Mouse (Mus musculus) bone marrow, adult 2 months (tissue): ENCODE data around the gene Ghr.

Experiments used
- CTCF ChIP-seq: fragments of 200-500 bp; IDR thresholded peaks from 2 replicates; pipeline ENCODE4 v1.5.1; 2011; ENCODE audit warnings: low read length, control low read depth; ENCODE audit not compliant: control insufficient read depth, insufficient read depth
- POLR2A ChIP-seq: fragments of 200-500 bp; IDR thresholded peaks from 2 replicates; pipeline ENCODE4 v1.6.1; 2011; ENCODE audit warnings: low read depth, mild to moderate bottlenecking, control low read depth, low read length, borderline replicate concordance; ENCODE audit not compliant: control insufficient read depth

GRCm38 (mm10) chr15:3312937-3313336 is 270.4 kb downstream of the Ghr start:
- TF ChIP-seq POLR2A (no peak), CTCF (no peak)
